Mouse (Mus musculus): ENCODE results near the gene Gm10229.
"Not testable (repeated sequence)": the region's sequence is repeated elsewhere in the genome, so short reads cannot be mapped to it uniquely, and the experiment has no call there.

Gm10229 gene

GRCm38 (mm10) chr16:89014984-89015383, at the start of gene Gm10229:
Gene Gm10229 (plus strand): TSS chr16:89015284.
- DNase-seq (ENCODE audit: low spot score in 2 of 2) = not testable (repeated sequence)

- no peak for DNase-seq (ENCODE audit: low spot score in 2 of 2)
These were observed 4.4 kb upstream of the Gm10229 start, which contains the start of gene Krtap22-2 for GRCm38 (mm10) chr16:89010659-89011058. Gene Krtap22-2 (minus strand): TSS chr16:89010759.

GRCm38 (mm10) chr16:89013973-89014372, 1.1 kb upstream of the Gm10229 start:
- no peak for DNase-seq (ENCODE audit: low spot score in 2 of 2)

- DNase-seq (ENCODE audit: low spot score in 2 of 2) = not testable (repeated sequence)
These were observed 16.3 kb downstream of the Gm10229 start, which contains the start of gene Krtap6-1 for GRCm38 (mm10) chr16:89031399-89031798. Gene Krtap6-1 (plus strand): TSS chr16:89031699.

GRCm38 (mm10) chr16:89041372-89041771, 26.3 kb downstream of the Gm10229 start, which contains the start of gene Gm10228:
Gene Gm10228 (minus strand): TSS chr16:89041472.
- not testable (repeated sequence) for DNase-seq (ENCODE audit: low spot score in 2 of 2)

GRCm38 (mm10) chr16:89047783-89048182, 32.7 kb downstream of the Gm10229 start, which contains the start of gene Krtap6-5:
Gene Krtap6-5 (minus strand): TSS chr16:89047883.
- no peak for DNase-seq (ENCODE audit: low spot score in 2 of 2)

- not testable (repeated sequence) for DNase-seq (ENCODE audit: low spot score in 2 of 2)
These were observed 48.8 kb downstream of the Gm10229 start, which contains the start of gene 1110025L11Rik for GRCm38 (mm10) chr16:89063902-89064301. Gene 1110025L11Rik (minus strand): TSS chr16:89064002.

Data from natural killer cell, adult 2 months (primary cell).